Mouse (Mus musculus): ENCODE measurements around the gene Nkx2-5. TPM values are rescaled to one million over a fixed set of nuclear protein-coding genes. Genes with fewer than 3 reads are reported as not detected.

Gene Nkx2-5
- total and polyA plus RNA-seq, 3 experiments: not detected

DNA sequence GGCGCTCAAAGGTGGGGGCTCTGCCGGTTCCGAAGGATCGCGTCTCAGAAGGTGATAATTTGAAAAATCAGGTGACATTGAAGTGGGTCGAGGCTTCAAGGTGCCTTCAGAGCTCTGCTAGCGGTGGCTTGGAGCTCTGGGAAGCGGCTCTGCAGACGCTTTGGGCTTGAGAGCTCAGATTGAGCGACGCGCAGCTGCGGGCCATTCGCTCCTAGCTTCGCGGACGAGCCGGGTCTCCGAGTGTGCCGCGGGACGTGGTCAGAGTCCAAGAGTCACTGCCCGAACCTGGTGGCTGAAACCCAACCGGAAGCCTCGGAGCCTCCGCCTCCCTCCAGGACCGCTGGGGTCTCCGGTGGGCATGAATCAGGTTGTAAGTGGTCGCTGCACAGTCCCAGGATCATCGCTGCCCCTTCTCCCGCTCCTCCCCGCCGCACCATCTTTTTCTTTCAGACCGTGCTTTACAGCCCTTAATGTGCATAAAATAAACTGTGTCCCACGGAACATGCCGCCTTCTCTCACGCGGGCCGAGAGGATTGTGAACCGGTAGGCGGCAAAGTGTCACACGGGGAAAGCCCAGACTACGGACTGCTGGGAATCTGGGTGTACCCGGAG, 5.0 kb upstream of the Nkx2-5 start:
- H3K36me3 ChIP-seq (ENCODE audit: control insufficient read depth in 1 of 2, insufficient read depth in 2 of 2, low read length in 2 of 2): no peaks in the 10 kb centered on the region
- no peaks in the 10 kb centered on the region for H3K79me2 ChIP-seq (ENCODE audit: control insufficient read depth, insufficient read depth, low read length, poor library complexity)
- no peak overlapping the region for H3K27ac ChIP-seq (ENCODE audit: control insufficient read depth, low read depth, low read length)
- H3K9ac ChIP-seq (ENCODE audit: control insufficient read depth, low read depth, low read length, poor library complexity, severe bottlenecking): no peak overlapping the region
- no peaks in the 10 kb centered on the region for H3K9me3 ChIP-seq (replicated peaks; ENCODE audit: insufficient read depth, low read length)
- DNase-seq (ENCODE audit: low read depth, low spot score): no peak
- peaks cover 3 to 9% of the 10 kb centered on the region in 2 experiments; a peak in 3 of 4 replicates for H3K27me3 ChIP-seq (ENCODE audit: control insufficient read depth in 1 of 2, insufficient read depth in 2 of 2, low read length in 2 of 2)
- no peak overlapping the region for H3K4me3 ChIP-seq (ENCODE audit: control insufficient read depth in 1 of 2, insufficient read depth in 1 of 2, low read depth in 2 of 2, low read length in 2 of 2)
- no peaks in the 10 kb centered on the region for H3K4me1 ChIP-seq (ENCODE audit: control insufficient read depth in 1 of 2, insufficient read depth in 2 of 2, low read length in 2 of 2)
- TF ChIP-seq ZC3H11A (IDR thresholded peaks at IDR 0.05; ENCODE audit: low read depth, low read length) (no peak), SMC3 (IDR thresholded peaks at IDR 0.05; ENCODE audit: low read depth, low read length) (no peak), MAZ (IDR thresholded peaks at IDR 0.05; ENCODE audit: low read depth, low read length) (no peak), POLR2AphosphoS2 (IDR thresholded peaks at IDR 0.05; ENCODE audit: low read length) (no peak), BHLHE40 (IDR thresholded peaks at IDR 0.05; ENCODE audit: borderline replicate concordance, low read depth, low read length) (no peak), JUND (IDR thresholded peaks at IDR 0.05; ENCODE audit: low read depth, low read length) (no peak), USF1 (IDR thresholded peaks at IDR 0.05; ENCODE audit: low read depth, low read length) (no peak), POLR2A (IDR thresholded peaks at IDR 0.05; ENCODE audit: control insufficient read depth in 1 of 2, insufficient read depth in 1 of 2, low read depth in 1 of 2, low read length in 2 of 2, poor library complexity in 1 of 2) (no peak), MAFK (IDR thresholded peaks at IDR 0.05; ENCODE audit: borderline replicate concordance, low read depth, low read length) (no peak), TAL1 (IDR thresholded peaks at IDR 0.05; ENCODE audit: low read length) (no peak), MAX (IDR thresholded peaks at IDR 0.05; ENCODE audit: low read length) (no peak), USF2 (IDR thresholded peaks at IDR 0.05; ENCODE audit: borderline replicate concordance in 1 of 2, insufficient read depth in 1 of 2, low read depth in 1 of 2, low read length in 2 of 2) (no peak)

DNA sequence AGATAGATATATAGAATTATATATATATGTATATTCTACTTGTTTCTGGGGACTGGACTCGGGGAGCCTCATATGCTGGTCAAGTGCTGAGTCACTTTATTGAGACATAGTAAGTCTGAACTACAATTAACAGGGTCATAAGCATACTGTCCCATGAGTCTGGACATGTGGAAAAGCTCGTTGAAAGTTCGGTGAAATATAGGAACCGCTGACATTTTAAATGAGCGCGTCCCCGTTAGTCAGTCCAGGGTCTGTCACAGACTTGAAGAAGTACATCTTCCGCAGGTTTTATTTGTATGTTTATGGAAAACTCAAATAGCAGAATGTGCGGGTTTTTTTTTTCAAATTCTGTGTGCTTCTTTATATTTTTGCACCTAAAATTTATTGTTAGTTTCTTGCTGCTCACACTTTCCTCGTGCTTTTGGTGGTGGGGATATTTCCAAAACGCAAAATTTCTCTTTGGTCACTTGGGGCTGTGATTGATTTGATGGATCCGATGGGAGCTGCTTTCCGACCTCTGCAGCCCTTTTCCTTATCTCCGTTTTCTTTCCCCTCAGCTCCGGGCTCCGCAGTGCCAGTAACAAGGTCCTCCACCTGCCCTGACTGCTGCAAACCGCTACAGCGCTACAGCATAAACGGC, 4.4 kb upstream of the Nkx2-5 start:
- Histone ChIP-seq H3K4me1 (ENCODE audit: control insufficient read depth in 1 of 2, insufficient read depth in 2 of 2, low read length in 2 of 2) (no peaks in the 10 kb centered on the region), H3K4me3 (ENCODE audit: control insufficient read depth in 1 of 2, insufficient read depth in 1 of 2, low read depth in 2 of 2, low read length in 2 of 2) (no peak overlapping the region), H3K27ac (ENCODE audit: control insufficient read depth, low read depth, low read length) (no peak overlapping the region), H3K27me3 (ENCODE audit: control insufficient read depth in 1 of 2, insufficient read depth in 2 of 2, low read length in 2 of 2) (peaks cover 3 to 6% of the 10 kb centered on the region in 2 experiments; a peak in 2 of 4 replicates), H3K36me3 (ENCODE audit: control insufficient read depth in 1 of 2, insufficient read depth in 2 of 2, low read length in 2 of 2) (no peaks in the 10 kb centered on the region), H3K79me2 (ENCODE audit: control insufficient read depth, insufficient read depth, low read length, poor library complexity) (no peaks in the 10 kb centered on the region), H3K9me3 (replicated peaks; ENCODE audit: insufficient read depth, low read length) (no peaks in the 10 kb centered on the region), H3K9ac (ENCODE audit: control insufficient read depth, low read depth, low read length, poor library complexity, severe bottlenecking) (no peak overlapping the region)
- no peak for DNase-seq (ENCODE audit: low read depth, low spot score)
- TF ChIP-seq MAX (IDR thresholded peaks at IDR 0.05; ENCODE audit: low read length) (no peak), CHD1 (IDR thresholded peaks at IDR 0.05; ENCODE audit: low read depth, low read length) (no peak), CTCF (IDR thresholded peaks at IDR 0.05 in 2 of 3, conservative IDR thresholded peaks at IDR 0.05 in 1 of 3; ENCODE audit: control insufficient read depth in 1 of 3, insufficient read depth in 1 of 3, low read depth in 2 of 3, low read length in 3 of 3, poor library complexity in 1 of 3, severe bottlenecking in 1 of 3) (no peak), SMC3 (IDR thresholded peaks at IDR 0.05; ENCODE audit: low read depth, low read length) (no peak), E2F4 (IDR thresholded peaks at IDR 0.05; ENCODE audit: borderline replicate concordance, low read depth, low read length) (no peak), MEF2A (IDR thresholded peaks at IDR 0.05; ENCODE audit: extremely low read depth, insufficient replicate concordance, low read depth, low read length, poor library complexity, severe bottlenecking) (no peak), MYB (IDR thresholded peaks at IDR 0.05; ENCODE audit: low read depth, low read length) (no peak), MAFK (IDR thresholded peaks at IDR 0.05; ENCODE audit: borderline replicate concordance, low read depth, low read length) (no peak)
